ENCODE assay signal across 22 mouse cellular contexts in genomic region chr10:127704766-127705220, GRCm38 (mm10). TPM values are rescaled to one million over a fixed set of nuclear protein-coding genes. Genes with fewer than 3 reads are reported as not detected.
A peak's percentile ranks its signal among the peaks of the same experiment; 100 is the strongest.
DNase-seq lines count a peak whose midpoint lies in the region; ATAC-seq and TF ChIP-seq lines count a peak whose summit lies in the region.
"Had no signal": no experiment of that assay in that cellular context is flagged by ENCODE, and none has a peak within 500 bp of the region (broad histone marks: within the 10 kb centered on the region; RNA-seq: fewer than 3 reads in every experiment).

Myo1a (plus strand) TSS chr10:127705170.

- H3K27me3 ChIP-seq in liver, adult 2 months (ENCODE audit: control insufficient read depth, insufficient read depth, low read length): no peaks in the 10 kb centered on the region
- H3K27me3 ChIP-seq in liver, embryonic 11.5 days (replicated peaks; ENCODE audit: control insufficient read depth, insufficient read depth, low read length): no peaks in the 10 kb centered on the region
- H3K27me3 ChIP-seq in E14TG2a.4 (ENCODE audit: insufficient read depth, low read length) (peaks cover 8% of the 10 kb centered on the region), MEL (ENCODE audit: control insufficient read depth in 1 of 2, insufficient read depth in 2 of 2, low read length in 2 of 2) (no peaks in the 10 kb centered on the region)
- H3K27me3 ChIP-seq in intestine, postnatal 0 days (replicated peaks; ENCODE audit: control insufficient read depth, insufficient read depth, low read length): no peaks in the 10 kb centered on the region
- H3K27me3 ChIP-seq: embryonic facial prominence, embryonic 15.5 days; heart, embryonic 13.5 days; limb, embryonic 12.5 days; lung, embryonic 15.5 days had no signal

- no peak within 1 kb of the TSS for H3K4me3 ChIP-seq in liver, adult 2 months (ENCODE audit: insufficient read depth, low read depth, low read length)
- no peak within 1 kb of the TSS for H3K4me3 ChIP-seq in liver, embryonic 11.5 days (ENCODE audit: low read depth, low read length)
- H3K4me3 ChIP-seq in E14TG2a.4 (replicated peaks; ENCODE audit: low read length): no peak within 1 kb of the TSS
- no peak within 1 kb of the TSS for H3K4me3 ChIP-seq in MEL (ENCODE audit: control insufficient read depth in 1 of 2, insufficient read depth in 1 of 2, low read depth in 2 of 2, low read length in 2 of 2)
- H3K4me3 ChIP-seq in intestine, postnatal 0 days (ENCODE audit: low read depth, low read length): peak within 1 kb of the TSS; percentile 37
- H3K4me3 ChIP-seq: embryonic facial prominence, embryonic 15.5 days; forebrain, embryonic 10.5 days; gastrocnemius, adult 2 months; heart, embryonic 13.5 days; limb, embryonic 12.5 days; lung, embryonic 15.5 days had no signal

- no peaks in the 10 kb centered on the region for H3K79me2 ChIP-seq in liver, adult 2 months (ENCODE audit: control insufficient read depth, insufficient read depth, low read length)
- no peaks in the 10 kb centered on the region for H3K79me2 ChIP-seq in MEL (ENCODE audit: control insufficient read depth, insufficient read depth, low read length, poor library complexity)

- TF ChIP-seq POLR2A in liver, adult 2 months (IDR thresholded peaks at IDR 0.05; ENCODE audit: extremely low read depth, insufficient read depth, low read length): no peak
- TF ChIP-seq POLR2A in MEL (IDR thresholded peaks at IDR 0.05; ENCODE audit: control insufficient read depth in 1 of 2, insufficient read depth in 1 of 2, low read depth in 1 of 2, low read length in 2 of 2, poor library complexity in 1 of 2): no peak

- no peak for DNase-seq in liver, adult 2 months (ENCODE audit: extremely low read depth, low read depth, low spot score)
- no peak for DNase-seq in liver, embryonic 11.5 days (ENCODE audit: low spot score)
- DNase-seq in MEL (ENCODE audit: low read depth, low spot score): no peak
- no peak for DNase-seq in spleen, postnatal 4 days (ENCODE audit: low spot score in 2 of 2)
- DNase-seq in testis, postnatal 14 days (ENCODE audit: low spot score): no peak
- DNase-seq in thymus, postnatal 14 days: no peak
- DNase-seq: cerebellum, postnatal 10 days; embryo, embryonic 11 days; gastrocnemius, adult 2 months; midbrain, embryonic 14.5 days; retina, postnatal 1 day had no signal

- TF ChIP-seq CTCF in liver, adult 2 months (IDR thresholded peaks at IDR 0.05; ENCODE audit: low read depth, low read length): 0 out of 2 replicates have a peak, but pooled peaks have one; percentile 4
- TF ChIP-seq CTCF in E14TG2a.4 (conservative IDR thresholded peaks at IDR 0.05; ENCODE audit: low read length) (peak; percentile 62), MEL (IDR thresholded peaks at IDR 0.05 in 2 of 3, conservative IDR thresholded peaks at IDR 0.05 in 1 of 3; ENCODE audit: control insufficient read depth in 1 of 3, insufficient read depth in 1 of 3, low read depth in 2 of 3, low read length in 3 of 3, poor library complexity in 1 of 3, severe bottlenecking in 1 of 3) (peak; percentile 33 to 57 (median 49); a peak in 5 of 6 replicates)
- TF ChIP-seq CTCF in intestine, postnatal 0 days (IDR thresholded peaks at IDR 0.05; ENCODE audit: low read depth): peak; percentile 63

- ATAC-seq in liver, embryonic 11.5 days (replicated peaks; ENCODE audit: low FRiP score): no peak
- ATAC-seq in intestine, postnatal 0 days: no peak
- ATAC-seq: activated CD4-positive, CD25-positive, alpha-beta regulatory T cell, adult 4 months; hindbrain, postnatal 0 days had no signal

- no peaks in the 10 kb centered on the region for H3K36me3 ChIP-seq in liver, adult 2 months (ENCODE audit: control insufficient read depth, insufficient read depth, low read length)
- no peaks in the 10 kb centered on the region for H3K36me3 ChIP-seq in liver, embryonic 11.5 days (ENCODE audit: control insufficient read depth, insufficient read depth, low read length)
- H3K36me3 ChIP-seq in E14TG2a.4 (ENCODE audit: insufficient read depth, low read length) (peaks cover 8% of the 10 kb centered on the region), MEL (ENCODE audit: control insufficient read depth in 1 of 2, insufficient read depth in 2 of 2, low read length in 2 of 2) (no peaks in the 10 kb centered on the region)
- H3K36me3 ChIP-seq in intestine, postnatal 0 days (ENCODE audit: control insufficient read depth, insufficient read depth): peaks cover 24% of the 10 kb centered on the region
- H3K36me3 ChIP-seq: embryonic facial prominence, embryonic 15.5 days; lung, embryonic 15.5 days had no signal

- no peak within 1 kb of the TSS for H3K27ac ChIP-seq in liver, adult 2 months (replicated peaks; ENCODE audit: insufficient read depth, low read depth, low read length)
- no peak within 1 kb of the TSS for H3K27ac ChIP-seq in liver, embryonic 11.5 days (ENCODE audit: low read depth, low read length)
- H3K27ac ChIP-seq in MEL (ENCODE audit: control insufficient read depth, low read depth, low read length): no peak within 1 kb of the TSS
- H3K27ac ChIP-seq in intestine, postnatal 0 days (ENCODE audit: low read depth, low read length): peak within 1 kb of the TSS; percentile 70
- H3K27ac ChIP-seq: embryonic facial prominence, embryonic 15.5 days; forebrain, embryonic 10.5 days; gastrocnemius, adult 2 months; heart, embryonic 13.5 days; hindbrain, postnatal 0 days; limb, embryonic 12.5 days; lung, embryonic 15.5 days had no signal

- no peak for TF ChIP-seq EP300 in MEL (IDR thresholded peaks at IDR 0.05; ENCODE audit: low read depth in 1 of 2, low read length in 2 of 2)

- 59% methylated on average over 2 of the region's 2 CpGs for WGBS in liver, adult 2 months
- 48% methylated on average over 2 of the region's 2 CpGs for WGBS in liver, embryonic 11.5 days
- WGBS in intestine, postnatal 0 days: 60% methylated on average over 2 of the region's 2 CpGs

- no peaks in the 10 kb centered on the region for H3K9me3 ChIP-seq in liver, embryonic 11.5 days (ENCODE audit: control insufficient read depth, low read length)
- H3K9me3 ChIP-seq in E14TG2a.4 (ENCODE audit: low read length) (no peaks in the 10 kb centered on the region), MEL (replicated peaks; ENCODE audit: insufficient read depth, low read length) (no peaks in the 10 kb centered on the region)
- H3K9me3 ChIP-seq in intestine, postnatal 0 days (ENCODE audit: control insufficient read depth): no peaks in the 10 kb centered on the region
- H3K9me3 ChIP-seq: embryonic facial prominence, embryonic 15.5 days; forebrain, embryonic 10.5 days; heart, embryonic 13.5 days; limb, embryonic 12.5 days; lung, embryonic 15.5 days had no signal

- TF ChIP-seq RAD21 in MEL (IDR thresholded peaks at IDR 0.05; ENCODE audit: low read depth, low read length): no peak

- H3K4me2 ChIP-seq in liver, embryonic 11.5 days: no peak within 1 kb of the TSS
- H3K4me2 ChIP-seq in intestine, postnatal 0 days (replicated peaks; ENCODE audit: low read depth): peak within 1 kb of the TSS; percentile 62
- H3K4me2 ChIP-seq: embryonic facial prominence, embryonic 15.5 days; heart, embryonic 13.5 days; limb, embryonic 12.5 days; lung, embryonic 15.5 days had no signal

- no peak within 1 kb of the TSS for H3K9ac ChIP-seq in liver, adult 2 months (ENCODE audit: low read depth, low read length)
- no peak within 1 kb of the TSS for H3K9ac ChIP-seq in liver, embryonic 11.5 days (ENCODE audit: low read depth, low read length)
- no peak within 1 kb of the TSS for H3K9ac ChIP-seq in MEL (ENCODE audit: control insufficient read depth, low read depth, low read length, poor library complexity, severe bottlenecking)
- H3K9ac ChIP-seq in intestine, postnatal 0 days (ENCODE audit: low read depth, low read length): 0 out of 2 replicates have a peak within 1 kb of the TSS, but pooled peaks have one; percentile 40
- H3K9ac ChIP-seq: embryonic facial prominence, embryonic 15.5 days; heart, embryonic 13.5 days; limb, embryonic 12.5 days; lung, embryonic 15.5 days had no signal

- H3K4me1 ChIP-seq in liver, adult 2 months (ENCODE audit: control insufficient read depth, insufficient read depth, low read length): no peaks in the 10 kb centered on the region
- H3K4me1 ChIP-seq in liver, embryonic 11.5 days (replicated peaks; ENCODE audit: control insufficient read depth, insufficient read depth, low read length): no peaks in the 10 kb centered on the region
- peaks cover 62% of the 10 kb centered on the region for H3K4me1 ChIP-seq in E14TG2a.4 (replicated peaks; ENCODE audit: low read depth, low read length)
- peaks cover 0 to 7% of the 10 kb centered on the region in 2 experiments; a peak in 3 of 4 replicates for H3K4me1 ChIP-seq in MEL (ENCODE audit: control insufficient read depth in 1 of 2, insufficient read depth in 2 of 2, low read length in 2 of 2)
- H3K4me1 ChIP-seq in intestine, postnatal 0 days (replicated peaks; ENCODE audit: control insufficient read depth, insufficient read depth, low read length): peaks cover 5% of the 10 kb centered on the region; the same call in 1 of the 2 replicates
- H3K4me1 ChIP-seq: embryonic facial prominence, embryonic 15.5 days; forebrain, embryonic 10.5 days; limb, embryonic 12.5 days had no signal

TF ChIP-seq in MEL, 35 proteins besides CTCF, POLR2A, EP300 and RAD21 (continues in another document):
- no peak for TF ChIP-seq ETS1 (IDR thresholded peaks at IDR 0.05; ENCODE audit: low read depth, low read length)
- TF ChIP-seq MEF2A (IDR thresholded peaks at IDR 0.05; ENCODE audit: extremely low read depth, insufficient replicate concordance, low read depth, low read length, poor library complexity, severe bottlenecking): no peak
- no peak for TF ChIP-seq RCOR1 (IDR thresholded peaks at IDR 0.05; ENCODE audit: low read depth, low read length)
- no peak for TF ChIP-seq CHD1 (IDR thresholded peaks at IDR 0.05; ENCODE audit: low read depth, low read length)
- no peak for TF ChIP-seq ZNF384 (IDR thresholded peaks at IDR 0.05; ENCODE audit: low read depth, low read length)
- no peak for TF ChIP-seq JUND (IDR thresholded peaks at IDR 0.05; ENCODE audit: low read depth, low read length)
- TF ChIP-seq MAX (IDR thresholded peaks at IDR 0.05; ENCODE audit: low read length): no peak
- no peak for TF ChIP-seq USF1 (IDR thresholded peaks at IDR 0.05; ENCODE audit: low read depth, low read length)
- no peak for TF ChIP-seq E2F4 (IDR thresholded peaks at IDR 0.05; ENCODE audit: borderline replicate concordance, low read depth, low read length)
- no peak for TF ChIP-seq MAFK (IDR thresholded peaks at IDR 0.05; ENCODE audit: borderline replicate concordance, low read depth, low read length)
- TF ChIP-seq SIN3A (IDR thresholded peaks at IDR 0.05; ENCODE audit: low read length): no peak

RNA-seq across cellular contexts. Expression of gene Myo1a, which starts in this region (rescaled TPM):
- total RNA-seq in liver, adult 2 months (2014; rRNA removed): 0.18 TPM in 1 of 2 replicates, not detected in the other
- 0.02 TPM in 1 of 2 replicates, not detected in the other for polyA plus RNA-seq in liver, adult 2 months (2012; rRNA removed)
- polyA plus RNA-seq in liver, embryonic 11.5 days (2014; fragmentation: Nextera tagmentation; extraction: Ambion mirVana): 0.14 TPM in 1 of 2 replicates, not detected in the other
- total RNA-seq in MEL (2012; rRNA removed): 0.08 TPM in 1 of 2 replicates, not detected in the other
- polyA plus RNA-seq in MEL (2012; ENCODE audit: insufficient read depth in 1 of 2, insufficient read length in 2 of 2, low read depth in 1 of 2, low replicate concordance in 2 of 2, missing spikeins in 1 of 2): under 1 TPM in 1 of 2 experiments, not detected in 1; 0.33 TPM
- polyA plus RNA-seq in intestine, postnatal 0 days (2015; fragmentation: Nextera tagmentation; extraction: Ambion mirVana): 73.8 and 80.3 TPM in 2 replicates
- total RNA-seq: gastrocnemius, adult 2 months; granulocyte monocyte progenitor cell, adult 5-6 weeks; hematopoietic stem cell, adult 5-6 weeks had no signal
- polyA plus RNA-seq: activated CD4-positive, CD25-positive, alpha-beta regulatory T cell, adult 4 months; midbrain, embryonic 14.5 days had no signal

Comparison
In these comparisons a context has a peak if more than half of its experiments do, and no peak if none do; other contexts are left out.
1. RNA of gene Myo1a (polyA plus RNA-seq): 73.8 to 80.3 TPM in intestine, postnatal 0 days; 0.33 TPM in MEL, 0.14 TPM in liver, embryonic 11.5 days and 0.02 TPM in liver, adult 2 months; every median in the first group is over 10 times any median in the second.
2. CTCF ChIP-seq: peak in every context shown above with its lines; median percentile 63 in intestine, postnatal 0 days; 62 in E14TG2a.4; 49 in MEL; 4 in liver, adult 2 months.